Mouse (Mus musculus) kidney, adult 2 months (tissue): ENCODE measurements at regions not wholly inside any gene's neighbourhood (a gene's known extent, or its start where the extent isn't known, plus 50 kb on each side); places are given as distances from the start of the nearest gene placed in this dataset.

Source experiments
- CTCF ChIP-seq: fragments of 200-500 bp; conservative IDR thresholded peaks from 2 replicates; pipeline ENCODE4 v1.5.1; 2011; ENCODE audit warnings: low read depth, mild to moderate bottlenecking, control low read depth, low read length, moderate library complexity, mixed read lengths; ENCODE audit not compliant: insufficient read depth, insufficient read length
- POLR2A ChIP-seq: fragments of 200-500 bp; IDR thresholded peaks from one replicate; pipeline ENCODE4 v1.6.1; 2011; ENCODE audit warnings: low read depth, low read length, control low read depth

DNA sequence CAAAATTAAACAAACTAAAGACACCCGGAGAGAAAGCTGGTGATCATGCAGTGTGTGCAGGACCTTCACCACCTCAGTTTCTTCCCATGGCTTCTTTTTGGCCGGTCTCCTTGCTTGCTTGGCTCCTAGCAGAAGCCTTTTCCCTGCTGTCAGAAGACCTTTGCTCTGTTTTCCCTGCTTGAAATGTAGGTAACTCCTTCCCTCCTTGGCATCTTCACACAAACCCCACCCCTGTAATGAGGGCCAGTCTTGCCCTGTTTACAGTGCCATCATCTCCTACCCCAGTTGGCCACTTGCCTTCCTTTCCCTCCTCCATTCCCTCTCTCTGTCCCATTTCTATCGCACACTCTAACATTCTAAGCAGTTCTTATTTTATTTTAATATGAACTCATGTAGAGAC lies 69.7 kb upstream of the Lama4 start:
- TF ChIP-seq POLR2A (no peak), CTCF (no peak)
